Mouse (Mus musculus): Measurements from ENCODE around the gene Zzz3.

GRCm38 (mm10) chr3:152464462-152464861 is 69.2 kb downstream of the Zzz3 start:
- TF ChIP-seq POLR2A (IDR thresholded peaks at IDR 0.05; ENCODE audit: insufficient read depth, low read depth, low read length): no peak
- no peak for TF ChIP-seq CTCF (IDR thresholded peaks at IDR 0.05)
- no peak for TF ChIP-seq EP300 (IDR thresholded peaks at IDR 0.05; ENCODE audit: insufficient read depth, low read depth, low read length)
